Mouse (Mus musculus): Measurements from ENCODE around the gene 4930590J08Rik.
"Not testable (repeated sequence)": the region's sequence is repeated elsewhere in the genome, so short reads cannot be mapped to it uniquely, and the experiment has no call there.

The 4930590J08Rik gene

GRCm38 (mm10) chr6:91902509-91902908 lies at the start of gene 4930590J08Rik:
Gene 4930590J08Rik, plus strand, starts transcription at chr6:91902809.
- not testable (repeated sequence) for DNase-seq (ENCODE audit: low spot score)

GRCm38 (mm10) chr6:91858339-91858738 lies 44.3 kb upstream of the 4930590J08Rik start:
- DNase-seq (ENCODE audit: low spot score) = no peak

GRCm38 (mm10) chr6:91862848-91863247 lies 39.8 kb upstream of the 4930590J08Rik start:
- no peak for DNase-seq (ENCODE audit: low spot score)

GRCm38 (mm10) chr6:91864595-91864994 lies 38.0 kb upstream of the 4930590J08Rik start:
- no peak for DNase-seq (ENCODE audit: low spot score)

DNA sequence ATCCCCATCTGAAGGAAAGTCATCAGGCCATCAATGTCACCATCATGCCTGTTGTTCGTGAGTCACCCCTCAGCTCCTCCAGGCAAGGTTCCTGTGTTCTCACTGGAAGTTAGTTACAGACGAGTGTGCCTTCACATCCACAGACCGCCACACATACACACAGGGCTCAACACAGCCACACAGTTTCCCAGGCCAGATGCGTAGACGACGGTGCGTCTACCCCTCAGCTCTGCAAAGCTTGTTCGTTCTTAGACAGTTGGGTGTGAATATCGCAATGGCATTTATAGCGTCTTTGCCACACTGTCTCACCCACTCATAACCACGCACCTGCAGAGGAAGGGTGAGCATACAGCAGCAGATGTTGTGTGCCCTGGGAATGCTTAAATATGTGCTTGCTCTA lies 37.0 kb upstream of the 4930590J08Rik start:
- no peak for DNase-seq (ENCODE audit: low spot score)

DNA sequence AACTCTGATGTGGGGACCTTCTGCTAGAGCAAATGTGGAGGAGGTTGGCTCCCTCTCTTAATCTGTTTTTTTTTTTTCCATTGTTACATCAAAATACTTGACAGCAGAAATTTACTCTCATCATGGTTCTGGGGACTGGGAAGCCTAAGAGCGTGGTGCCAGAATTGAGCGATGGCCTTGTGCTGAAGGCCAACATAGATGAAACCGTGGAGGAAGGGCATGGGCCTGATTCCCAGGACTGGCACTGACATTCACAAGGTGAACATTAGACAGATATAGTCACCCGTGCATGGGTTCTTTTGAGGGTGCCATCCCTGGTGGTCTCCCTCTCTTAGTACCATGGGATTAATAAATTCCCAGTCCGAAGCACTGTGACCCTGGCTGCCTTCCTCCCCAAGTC lies 34.5 kb upstream of the 4930590J08Rik start:
- DNase-seq (ENCODE audit: low spot score) = no peak

GRCm38 (mm10) chr6:91872781-91873180 lies 29.8 kb upstream of the 4930590J08Rik start:
- no peak for DNase-seq (ENCODE audit: low spot score)

- DNase-seq (ENCODE audit: low spot score) = peak; percentile 89
These were observed 24.5 kb upstream of the 4930590J08Rik start, which contains the start of gene Ccdc174 for GRCm38 (mm10) chr6:91877885-91878651. Gene Ccdc174, plus strand, starts transcription at chr6:91878053.

- no peak for DNase-seq (ENCODE audit: low spot score)
These were observed 18.8 kb upstream of the 4930590J08Rik start for GRCm38 (mm10) chr6:91883859-91884258.

- no peak for DNase-seq (ENCODE audit: low spot score)
These were observed 13.2 kb upstream of the 4930590J08Rik start for GRCm38 (mm10) chr6:91889255-91889906.

DNA sequence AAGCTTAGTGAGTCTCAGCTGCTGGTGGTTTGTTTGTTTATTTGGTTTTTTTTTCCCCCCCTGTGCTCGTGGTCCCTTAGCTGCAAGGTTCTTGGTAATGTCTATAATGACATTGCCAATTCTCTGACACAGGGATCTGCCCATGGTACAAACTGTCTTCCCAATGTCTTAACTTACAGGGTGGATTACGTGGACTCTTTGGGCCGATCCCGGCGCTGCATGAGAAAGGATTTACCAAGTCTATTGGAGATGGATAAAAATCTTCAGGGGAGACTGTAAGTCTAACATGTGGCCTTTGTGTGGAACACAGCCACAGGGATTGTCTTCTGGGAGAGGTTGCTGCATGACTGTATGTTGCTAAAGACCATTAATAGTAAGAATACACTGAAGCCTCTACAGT lies 12.0 kb upstream of the 4930590J08Rik start:
- no peak for DNase-seq (ENCODE audit: low spot score)

GRCm38 (mm10) chr6:91891776-91892175 lies 10.8 kb upstream of the 4930590J08Rik start:
- no peak for DNase-seq (ENCODE audit: low spot score)

- DNase-seq (ENCODE audit: low spot score) = no peak
These were observed 5.8 kb upstream of the 4930590J08Rik start for GRCm38 (mm10) chr6:91896783-91897182.

DNA sequence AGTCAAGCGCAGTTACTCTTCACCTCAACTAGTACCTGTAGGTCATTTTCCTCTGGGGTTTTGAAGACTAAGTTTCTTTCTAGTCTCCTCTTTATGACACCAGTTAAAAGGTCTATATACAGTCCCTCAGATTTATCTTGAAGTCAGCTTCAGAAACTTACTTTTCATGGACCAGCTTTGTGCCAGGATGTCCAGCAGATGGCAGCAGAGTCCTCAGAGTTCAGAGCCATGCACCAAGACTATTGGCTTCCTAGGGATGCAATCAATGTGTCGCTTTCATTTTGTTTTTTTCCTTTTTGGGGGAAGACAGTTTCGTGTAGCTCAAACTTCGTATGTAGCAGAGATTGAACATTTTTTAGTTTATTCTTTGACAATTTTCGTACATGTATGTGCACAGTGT lies 1.1 kb upstream of the 4930590J08Rik start:
- peak; percentile 71 for DNase-seq (ENCODE audit: low spot score)

- DNase-seq (ENCODE audit: low spot score) = no peak
These were observed 11.4 kb downstream of the 4930590J08Rik start for GRCm38 (mm10) chr6:91914011-91914410.

DNA sequence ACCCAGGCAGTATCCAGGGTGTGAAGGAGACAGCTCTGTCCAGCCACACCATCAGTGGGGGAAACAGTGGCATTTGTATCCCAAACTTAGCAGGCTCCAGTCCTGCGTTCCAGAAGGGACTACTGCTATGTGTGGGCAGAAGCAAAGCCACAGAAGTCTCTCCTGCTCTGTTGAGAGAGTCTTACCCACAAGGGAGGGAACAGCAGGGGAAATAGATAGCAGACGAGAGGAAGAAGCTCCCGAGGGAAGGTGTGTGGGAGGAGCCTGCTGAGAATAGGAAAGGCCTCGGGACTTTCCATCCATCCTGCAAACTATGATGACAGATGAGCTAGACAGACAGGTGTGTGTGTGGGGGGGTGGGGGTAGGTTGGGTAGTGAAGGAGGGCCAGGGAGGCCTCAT lies 14.7 kb downstream of the 4930590J08Rik start:
- no peak for DNase-seq (ENCODE audit: low spot score)

DNA sequence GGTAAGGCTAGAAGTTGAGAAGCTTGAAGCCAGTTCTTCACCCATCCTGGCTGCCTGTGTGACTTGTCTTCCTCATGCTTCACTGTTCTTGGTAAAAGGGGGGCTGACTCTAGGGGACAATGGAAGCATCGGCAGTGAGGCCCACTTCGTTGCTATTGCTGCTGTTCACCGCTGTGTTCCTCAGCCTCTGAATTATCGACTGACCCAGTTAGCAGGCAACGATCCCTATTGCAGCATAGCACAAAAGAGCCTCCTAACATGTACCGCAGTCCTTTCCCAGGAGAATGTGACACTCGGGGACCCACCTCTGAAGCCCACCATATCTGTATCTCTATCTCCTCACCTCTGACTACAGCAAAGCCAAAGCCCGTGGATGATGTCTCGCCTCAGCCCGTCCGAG lies 15.1 kb downstream of the 4930590J08Rik start:
- no peak for DNase-seq (ENCODE audit: low spot score)

GRCm38 (mm10) chr6:91931231-91931630 lies 28.6 kb downstream of the 4930590J08Rik start:
- DNase-seq (ENCODE audit: low spot score) = no peak

- no peak for DNase-seq (ENCODE audit: low spot score)
These were observed 35.9 kb downstream of the 4930590J08Rik start for GRCm38 (mm10) chr6:91938491-91938890.

GRCm38 (mm10) chr6:91948426-91948825 lies 45.8 kb downstream of the 4930590J08Rik start:
- DNase-seq (ENCODE audit: low spot score) = no peak

DNA sequence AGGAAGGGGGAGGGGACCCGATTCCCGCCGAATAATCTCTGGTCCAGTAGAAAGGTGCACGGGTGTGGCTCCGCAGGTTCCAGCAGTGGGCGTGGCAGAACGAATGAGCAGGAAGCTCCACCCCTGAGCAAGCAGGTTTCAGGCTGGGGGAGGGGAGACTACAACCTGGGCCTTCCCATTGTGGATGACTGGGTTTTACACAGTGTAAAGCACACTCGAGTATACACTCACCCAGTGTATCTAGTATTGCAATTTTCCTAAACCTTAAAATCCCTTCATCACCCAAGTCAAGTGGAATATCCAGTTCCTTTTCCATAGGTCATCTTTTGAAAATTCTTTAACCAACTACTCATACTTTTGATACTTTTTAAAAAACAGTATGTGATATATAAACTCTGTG lies 55.4 kb downstream of the 4930590J08Rik start:
- DNase-seq (ENCODE audit: low spot score) = not testable (repeated sequence)

GRCm38 (mm10) chr6:91960028-91960811 lies 57.6 kb downstream of the 4930590J08Rik start:
- no peak for DNase-seq (ENCODE audit: low spot score)

DNA sequence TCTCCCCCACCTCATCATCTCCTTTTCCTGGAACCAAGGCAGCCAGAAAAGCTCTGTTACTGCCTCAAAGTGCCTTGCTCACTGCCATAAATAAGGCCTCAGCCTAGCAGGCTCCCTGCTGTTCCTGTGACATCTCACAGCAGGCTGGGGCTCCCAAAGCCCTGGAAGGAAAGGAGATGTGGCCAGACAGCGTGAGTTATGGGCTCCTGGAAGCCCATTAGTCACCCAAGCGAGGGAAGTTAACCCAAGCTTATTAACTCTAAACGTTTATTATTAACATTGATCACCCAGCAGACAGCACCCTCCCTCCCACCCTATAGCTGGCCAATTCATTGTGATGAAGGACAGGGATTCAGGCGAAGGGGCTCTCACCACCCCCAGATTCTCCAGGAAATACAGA lies 60.8 kb downstream of the 4930590J08Rik start:
- no peak for DNase-seq (ENCODE audit: low spot score)

All from layer of hippocampus, adult 9-10 months (tissue).